Mouse (Mus musculus) frontal cortex, postnatal 25 days (tissue): ENCODE measurements around the gene 4930590J08Rik.

Experiments
- DNase-seq, 2 experiments: peaks; one replicate each; pipeline ENCODE4 v3.0.0; 2022; ENCODE audit warnings: low spot score in 2 of 2

Gene 4930590J08Rik

GRCm38 (mm10) chr6:91965060-91965459, 62.5 kb downstream of the 4930590J08Rik start:
- no peak for DNase-seq

GRCm38 (mm10) chr6:91966006-91966405, 63.4 kb downstream of the 4930590J08Rik start:
- DNase-seq, result no peak

DNA sequence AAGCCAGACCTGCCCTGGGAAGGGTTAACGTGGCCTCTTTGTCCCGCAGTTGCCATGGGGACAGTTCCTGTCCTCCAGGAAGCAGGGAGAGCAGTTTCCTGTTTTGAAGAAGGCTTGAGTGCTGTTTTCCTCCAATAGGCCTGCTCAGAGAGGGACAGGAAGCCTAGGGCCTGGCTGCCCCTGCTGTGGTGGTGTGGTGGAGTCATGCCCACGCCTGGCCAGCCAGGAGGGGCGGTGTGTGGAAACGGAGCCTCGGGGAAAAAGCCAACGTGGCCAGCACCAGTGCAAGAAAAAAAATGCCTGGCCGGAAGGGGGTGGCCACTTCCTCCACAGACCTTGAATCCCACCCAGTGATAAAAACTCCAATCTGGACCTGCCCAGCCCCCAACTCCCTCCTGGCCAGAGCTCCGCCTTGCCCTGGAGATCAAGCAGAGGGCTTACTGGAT, 69.6 kb downstream of the 4930590J08Rik start:
- no peak for DNase-seq

DNA sequence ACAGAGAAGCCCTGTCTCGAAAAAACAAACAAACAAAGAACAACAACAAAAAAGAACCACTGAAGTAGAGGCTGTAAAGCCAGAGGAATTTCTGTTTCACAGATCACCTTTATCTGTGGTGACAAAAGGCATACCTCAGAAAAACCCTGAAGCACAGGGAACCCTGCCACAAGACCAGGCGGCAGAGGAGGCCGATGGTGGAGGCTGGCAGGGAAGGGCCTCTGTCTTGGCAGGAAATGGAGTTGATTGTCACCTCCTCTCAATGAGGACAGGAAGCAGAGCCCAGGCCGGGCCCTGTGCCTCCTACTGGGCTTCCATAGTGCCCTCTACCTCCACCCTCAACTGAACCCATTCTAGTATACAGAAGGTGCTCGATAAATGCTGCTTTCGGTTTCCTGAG, 71.4 kb downstream of the 4930590J08Rik start:
- DNase-seq, result no peak

- DNase-seq, result no peak
These were observed 76.0 kb downstream of the 4930590J08Rik start, which contains the start of gene Fgd5 for GRCm38 (mm10) chr6:91978371-91979300. Gene Fgd5 (plus strand): TSS chr6:91978878.

GRCm38 (mm10) chr6:91979301-91979996, 76.8 kb downstream of the 4930590J08Rik start:
- DNase-seq, result no peak

- DNase-seq, result no peak
These were observed 77.4 kb downstream of the 4930590J08Rik start for GRCm38 (mm10) chr6:91980011-91980410.

GRCm38 (mm10) chr6:91990101-91990500, 87.5 kb downstream of the 4930590J08Rik start:
- no peak for DNase-seq

- no peak for DNase-seq
These were observed 90.2 kb downstream of the 4930590J08Rik start for GRCm38 (mm10) chr6:91992823-91993222.

- DNase-seq, result no peak
These were observed 91.3 kb downstream of the 4930590J08Rik start for GRCm38 (mm10) chr6:91993795-91994505.

DNA sequence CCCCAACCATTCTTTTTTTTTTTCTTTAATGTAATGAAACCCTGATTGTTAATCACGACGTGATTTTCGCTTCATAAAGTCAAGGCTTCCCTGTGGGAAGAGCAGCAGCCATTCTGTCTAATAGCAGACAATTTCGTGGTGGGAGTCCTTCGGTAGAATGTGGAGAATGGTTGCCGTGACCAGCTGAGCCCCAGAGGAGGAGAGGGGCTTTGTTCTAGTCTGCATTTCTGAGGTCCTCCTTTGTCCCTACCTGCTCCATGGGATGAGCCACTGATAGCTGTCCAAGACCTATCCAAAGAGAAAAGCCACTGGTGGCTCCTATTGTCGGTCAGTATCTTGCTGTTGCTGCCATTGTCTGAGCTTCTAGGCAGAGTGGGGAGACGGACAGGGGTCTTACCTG, 93.5 kb downstream of the 4930590J08Rik start:
- DNase-seq, result no peak
